Mouse (Mus musculus): ENCODE measurements around the gene Stx1b. TPM values are rescaled to one million over a fixed set of nuclear protein-coding genes. Genes with fewer than 3 reads are reported as not detected.

The Stx1b gene
- total RNA-seq, 4 experiments from 2014 or later: 344 to 361 (median 348) TPM

- DNase-seq (ENCODE audit: low spot score in 2 of 2): no peak
Observed at GRCm38 (mm10) chr7:127817053-127817452, 7.3 kb downstream of the Stx1b start.

- peak; percentile 60 to 84 for DNase-seq (ENCODE audit: low spot score in 2 of 2)
Observed at GRCm38 (mm10) chr7:127815954-127816821, 8.2 kb downstream of the Stx1b start.

GRCm38 (mm10) chr7:127815116-127815665 is 9.2 kb downstream of the Stx1b start:
- DNase-seq (ENCODE audit: low spot score in 2 of 2): no peak

- peak; percentile 77 to 83 for DNase-seq (ENCODE audit: low spot score in 2 of 2)
Observed at GRCm38 (mm10) chr7:127814241-127814921, 10.0 kb downstream of the Stx1b start.

- DNase-seq (ENCODE audit: low spot score in 2 of 2): no peak
Observed at GRCm38 (mm10) chr7:127813821-127814220, 10.5 kb downstream of the Stx1b start.

GRCm38 (mm10) chr7:127812292-127812691 is 12.1 kb downstream of the Stx1b start:
- no peak for DNase-seq (ENCODE audit: low spot score in 2 of 2)

GRCm38 (mm10) chr7:127811240-127811639 is 13.1 kb downstream of the Stx1b start:
- no peak for DNase-seq (ENCODE audit: low spot score in 2 of 2)

GRCm38 (mm10) chr7:127810650-127811049 is 13.7 kb downstream of the Stx1b start:
- no peak for DNase-seq (ENCODE audit: low spot score in 2 of 2)

GRCm38 (mm10) chr7:127809846-127810245 is 14.5 kb downstream of the Stx1b start:
- no peak for DNase-seq (ENCODE audit: low spot score in 2 of 2)

GRCm38 (mm10) chr7:127808821-127809220 is 15.5 kb downstream of the Stx1b start:
- DNase-seq (ENCODE audit: low spot score in 2 of 2): no peak

- no peak for DNase-seq (ENCODE audit: low spot score in 2 of 2)
Observed at GRCm38 (mm10) chr7:127802313-127802712, 22.0 kb downstream of the Stx1b start.

- DNase-seq (ENCODE audit: low spot score in 2 of 2): no peak
Observed at GRCm38 (mm10) chr7:127801010-127801621, 23.2 kb downstream of the Stx1b start.

- peak; percentile 82 to 89 for DNase-seq (ENCODE audit: low spot score in 2 of 2)
Observed at GRCm38 (mm10) chr7:127800435-127801009, 23.8 kb downstream of the Stx1b start, which contains the start of gene Hsd3b7. Gene Hsd3b7, plus strand, starts transcription at chr7:127800604.

GRCm38 (mm10) chr7:127799738-127800137 is 24.6 kb downstream of the Stx1b start:
- DNase-seq (ENCODE audit: low spot score in 2 of 2): no peak

GRCm38 (mm10) chr7:127799211-127799610 is 25.1 kb downstream of the Stx1b start:
- no peak for DNase-seq (ENCODE audit: low spot score in 2 of 2)

GRCm38 (mm10) chr7:127798591-127798990 is 25.8 kb downstream of the Stx1b start:
- DNase-seq (ENCODE audit: low spot score in 2 of 2): no peak

GRCm38 (mm10) chr7:127797076-127797845 is 27.1 kb downstream of the Stx1b start:
- DNase-seq (ENCODE audit: low spot score in 2 of 2): no peak

- no peak for DNase-seq (ENCODE audit: low spot score in 2 of 2)
Observed at GRCm38 (mm10) chr7:127785308-127785707, 39.0 kb downstream of the Stx1b start, which contains the start of gene Gm49388. Gene Gm49388, plus strand, starts transcription at chr7:127785608.

GRCm38 (mm10) chr7:127778350-127778749 is 46.0 kb downstream of the Stx1b start:
- DNase-seq (ENCODE audit: low spot score in 2 of 2): no peak

- DNase-seq (ENCODE audit: low spot score in 2 of 2): no peak
Observed at GRCm38 (mm10) chr7:127777474-127778266, 46.7 kb downstream of the Stx1b start.
